Mouse (Mus musculus): Measurements from ENCODE around the gene Olfr1512.
"Not testable (repeated sequence)": the region's sequence is repeated elsewhere in the genome, so short reads cannot be mapped to it uniquely, and the experiment has no call there.

Gene Olfr1512

GRCm38 (mm10) chr14:52379068-52379467, at the start of gene Olfr1512:
TSS of gene Olfr1512 (minus strand) at chr14:52379168.
- no peak for DNase-seq (ENCODE audit: low spot score)

- peak; percentile 66 for DNase-seq (ENCODE audit: low spot score)
Observed at GRCm38 (mm10) chr14:52427686-52428085, 48.7 kb upstream of the Olfr1512 start.

GRCm38 (mm10) chr14:52414273-52414672, 35.3 kb upstream of the Olfr1512 start, which contains the start of gene Olfr1510:
TSS of gene Olfr1510 (minus strand) at chr14:52414373.
- no peak for DNase-seq (ENCODE audit: low spot score)

- not testable (repeated sequence) for DNase-seq (ENCODE audit: low spot score)
Observed at GRCm38 (mm10) chr14:52410142-52410919, 31.4 kb upstream of the Olfr1512 start.

GRCm38 (mm10) chr14:52397279-52397678, 18.3 kb upstream of the Olfr1512 start, which contains the start of gene Olfr1511:
TSS of gene Olfr1511 (minus strand) at chr14:52397379.
- no peak for DNase-seq (ENCODE audit: low spot score)

GRCm38 (mm10) chr14:52390084-52390848, 11.3 kb upstream of the Olfr1512 start:
- peak; percentile 3 for DNase-seq (ENCODE audit: low spot score)

- no peak for DNase-seq (ENCODE audit: low spot score)
Observed at GRCm38 (mm10) chr14:52368741-52369140, 10.2 kb downstream of the Olfr1512 start.

- DNase-seq (ENCODE audit: low spot score): no peak
Observed at GRCm38 (mm10) chr14:52356308-52356707, 22.7 kb downstream of the Olfr1512 start, which contains the start of gene Olfr1513. TSS of gene Olfr1513 (minus strand) at chr14:52356408.

- DNase-seq (ENCODE audit: low spot score): no peak
Observed at GRCm38 (mm10) chr14:52339512-52339852, 39.5 kb downstream of the Olfr1512 start.

- DNase-seq (ENCODE audit: low spot score): peak; percentile 72
Observed at GRCm38 (mm10) chr14:52338751-52339511, 40.0 kb downstream of the Olfr1512 start.

GRCm38 (mm10) chr14:52332171-52332570, 46.8 kb downstream of the Olfr1512 start:
- DNase-seq (ENCODE audit: low spot score): no peak

GRCm38 (mm10) chr14:52331069-52331750, 47.8 kb downstream of the Olfr1512 start:
- DNase-seq (ENCODE audit: low spot score): no peak

GRCm38 (mm10) chr14:52327910-52328812, 50.8 kb downstream of the Olfr1512 start, which contains the start of gene Sall2:
TSS of gene Sall2 (minus strand) at chr14:52328762.
- no peak for DNase-seq (ENCODE audit: low spot score)

GRCm38 (mm10) chr14:52327375-52327901, 51.5 kb downstream of the Olfr1512 start:
- no peak for DNase-seq (ENCODE audit: low spot score)

GRCm38 (mm10) chr14:52325890-52326289, 53.1 kb downstream of the Olfr1512 start:
- DNase-seq (ENCODE audit: low spot score): no peak

Measured in T-cell, adult 2 months (primary cell).